Mouse (Mus musculus): ENCODE measurements around the gene Lars2.
A peak's percentile ranks its signal among the peaks of the same experiment; 100 is the strongest.

- TF ChIP-seq HCFC1 (IDR thresholded peaks at IDR 0.05; ENCODE audit: low read depth, low read length) (no peak), CTCF (IDR thresholded peaks at IDR 0.05 in 2 of 3, conservative IDR thresholded peaks at IDR 0.05 in 1 of 3; ENCODE audit: control insufficient read depth in 1 of 3, insufficient read depth in 1 of 3, low read depth in 2 of 3, low read length in 3 of 3, poor library complexity in 1 of 3, severe bottlenecking in 1 of 3) (no peak; a peak in 1 of 6 replicates), UBTF (IDR thresholded peaks at IDR 0.05; ENCODE audit: borderline replicate concordance, insufficient read depth, low read depth, low read length) (no peak), MAX (IDR thresholded peaks at IDR 0.05; ENCODE audit: low read length) (peak; percentile 25; the same call in 1 of the 2 replicates), CHD2 (IDR thresholded peaks at IDR 0.05; ENCODE audit: low read length) (no peak), BHLHE40 (IDR thresholded peaks at IDR 0.05; ENCODE audit: borderline replicate concordance, low read depth, low read length) (no peak)
Measured at GRCm38 (mm10) chr9:123480253-123480921, 113.7 kb downstream of the Lars2 start.
